9 mouse cellular contexts compared by ENCODE assay signal in the genomic region with DNA sequence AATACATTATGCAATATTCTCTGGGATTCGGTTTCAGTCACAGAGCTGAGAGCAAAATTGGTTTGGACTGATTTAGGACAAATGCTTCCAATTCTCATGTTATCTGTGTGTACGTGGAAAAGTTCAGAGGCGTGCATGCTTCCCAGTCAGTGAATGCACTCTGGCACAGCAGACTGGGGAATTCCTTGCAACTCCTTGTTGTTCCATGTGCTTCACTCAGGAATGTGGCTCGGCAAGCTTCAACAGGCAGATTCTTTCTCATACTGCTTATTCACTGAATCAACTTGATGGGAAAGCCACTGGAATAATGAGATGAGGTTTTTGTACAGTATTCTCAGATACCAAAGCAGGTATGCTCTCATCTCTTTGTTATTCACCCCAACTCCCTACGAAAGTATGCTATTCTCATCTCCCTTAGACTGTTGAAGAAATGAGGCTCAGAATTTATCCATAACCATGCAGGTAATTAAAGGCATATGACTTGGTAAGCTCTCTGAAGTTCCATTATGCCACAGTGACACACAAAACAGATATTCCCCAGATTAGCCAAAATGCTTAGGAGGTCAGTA.
DNase-seq lines count a peak whose midpoint lies in the region; ATAC-seq lines count a peak whose summit lies in the region.
"Had no signal": no experiment of that assay in that cellular context is flagged by ENCODE, and none has a peak within 500 bp of the region (broad histone marks: within the 10 kb centered on the region; RNA-seq: fewer than 3 reads in every experiment).

No protein-coding gene starts in this region.

- no peak overlapping the region for H3K4me2 ChIP-seq in midbrain, embryonic 14.5 days (ENCODE audit: low read length)
- H3K4me2 ChIP-seq in midbrain, embryonic 16.5 days (ENCODE audit: low read length) = no peak overlapping the region
- H3K4me2 ChIP-seq in embryonic facial prominence, embryonic 14.5 days (ENCODE audit: low read depth, low read length) = no peak overlapping the region

- H3K9me3 ChIP-seq in midbrain, embryonic 14.5 days (ENCODE audit: control insufficient read depth, low read length) = no peaks in the 10 kb centered on the region
- H3K9me3 ChIP-seq in midbrain, embryonic 16.5 days (replicated peaks; ENCODE audit: control insufficient read depth, low read length, poor library complexity, severe bottlenecking) = no peaks in the 10 kb centered on the region
- no peaks in the 10 kb centered on the region for H3K9me3 ChIP-seq in embryonic facial prominence, embryonic 14.5 days (ENCODE audit: control insufficient read depth, low read length)

- no peaks in the 10 kb centered on the region for H3K36me3 ChIP-seq in midbrain, embryonic 14.5 days (ENCODE audit: control insufficient read depth, insufficient read depth, low read length)
- no peaks in the 10 kb centered on the region for H3K36me3 ChIP-seq in midbrain, embryonic 16.5 days (ENCODE audit: control insufficient read depth, insufficient read depth, low read length)
- no peaks in the 10 kb centered on the region for H3K36me3 ChIP-seq in embryonic facial prominence, embryonic 14.5 days (ENCODE audit: control insufficient read depth, insufficient read depth, low read length)

- no peak overlapping the region for H3K9ac ChIP-seq in midbrain, embryonic 14.5 days (replicated peaks; ENCODE audit: low read length)
- H3K9ac ChIP-seq in midbrain, embryonic 16.5 days (ENCODE audit: low read depth, low read length) = no peak overlapping the region
- no peak overlapping the region for H3K9ac ChIP-seq in embryonic facial prominence, embryonic 14.5 days (ENCODE audit: low read depth, low read length)

- WGBS in midbrain, embryonic 14.5 days = 68% methylated on average over 5 of the region's 5 CpGs
- WGBS in midbrain, embryonic 16.5 days = 58% methylated on average over 5 of the region's 5 CpGs
- WGBS in embryonic facial prominence, embryonic 14.5 days = 23% methylated on average over 5 of the region's 5 CpGs

- no peak overlapping the region for H3K4me3 ChIP-seq in midbrain, embryonic 14.5 days (replicated peaks; ENCODE audit: low read depth, low read length)
- no peak overlapping the region for H3K4me3 ChIP-seq in midbrain, embryonic 16.5 days (ENCODE audit: low read depth, low read length)
- no peak overlapping the region for H3K4me3 ChIP-seq in embryonic facial prominence, embryonic 14.5 days (ENCODE audit: low read depth, low read length)

- no peak for ATAC-seq in midbrain, embryonic 14.5 days (ENCODE audit: low FRiP score, low TSS enrichment)
- ATAC-seq in midbrain, embryonic 16.5 days = no peak
- peak; percentile 89 for ATAC-seq in embryonic facial prominence, embryonic 14.5 days (ENCODE audit: low read depth)

- no peaks in the 10 kb centered on the region for H3K27me3 ChIP-seq in midbrain, embryonic 14.5 days (ENCODE audit: control insufficient read depth, insufficient read depth, low read length)
- H3K27me3 ChIP-seq in midbrain, embryonic 16.5 days (ENCODE audit: control insufficient read depth, insufficient read depth, low read depth, low read length) = no peaks in the 10 kb centered on the region
- H3K27me3 ChIP-seq in embryonic facial prominence, embryonic 14.5 days (replicated peaks; ENCODE audit: control insufficient read depth, insufficient read depth, low read length) = no peaks in the 10 kb centered on the region

- H3K27ac ChIP-seq in midbrain, embryonic 14.5 days (replicated peaks; ENCODE audit: low read depth, low read length) = no peak overlapping the region
- H3K27ac ChIP-seq in midbrain, embryonic 16.5 days (ENCODE audit: low read length) = no peak overlapping the region
- 0 out of 2 replicates have a peak overlapping the region, but pooled peaks have one; percentile 1 for H3K27ac ChIP-seq in embryonic facial prominence, embryonic 14.5 days (replicated peaks; ENCODE audit: low read depth, low read length)

- DNase-seq in midbrain, embryonic 14.5 days = peak; percentile 10
- peak; percentile 91 for DNase-seq in embryonic facial prominence, embryonic 14.5 days (ENCODE audit: low spot score)
- peak; percentile 33 for DNase-seq in kidney, postnatal 14 days
- DNase-seq in mesoderm, embryonic 11.5 days (ENCODE audit: low read depth, low spot score) = peak; percentile 51
- DNase-seq in natural killer cell, adult 2 months (ENCODE audit: low spot score in 2 of 2) = no peak
- no peak for DNase-seq in urinary bladder, postnatal 10 days (ENCODE audit: low spot score)
- DNase-seq in thymus, postnatal 36 days = no peak
- DNase-seq: cerebellum, adult 11 months had no signal

- no peaks in the 10 kb centered on the region for H3K4me1 ChIP-seq in midbrain, embryonic 14.5 days (ENCODE audit: control insufficient read depth, insufficient read depth, low read length)
- no peaks in the 10 kb centered on the region for H3K4me1 ChIP-seq in midbrain, embryonic 16.5 days (ENCODE audit: control insufficient read depth, insufficient read depth, low read length)
- peaks cover 5% of the 10 kb centered on the region; the same call in 1 of the 2 replicates for H3K4me1 ChIP-seq in embryonic facial prominence, embryonic 14.5 days (ENCODE audit: control insufficient read depth, insufficient read depth, low read length)

Comparison
In these comparisons a context has a peak if more than half of its experiments do, and no peak if none do; other contexts are left out.
1. DNase-seq: peak in midbrain, embryonic 14.5 days (single experiment), embryonic facial prominence, embryonic 14.5 days (single experiment), kidney, postnatal 14 days (single experiment) and mesoderm, embryonic 11.5 days (single experiment); none in natural killer cell, adult 2 months (0 of 2), urinary bladder, postnatal 10 days (single experiment) and thymus, postnatal 36 days (0 of 2).